Mouse (Mus musculus) small intestine, adult 2 months (tissue): Measurements from ENCODE around the gene Ints14.

Experiments
- CTCF ChIP-seq: fragments of 200-500 bp; IDR thresholded peaks from 2 replicates; pipeline ENCODE4 v1.5.1; 2012; ENCODE audit warnings: low read depth, mild to moderate bottlenecking, control low read depth, inconsistent platforms, low read length, moderate library complexity, mixed read lengths; ENCODE audit not compliant: insufficient replicate concordance, insufficient read length; ENCODE audit errors: extremely low read depth
- POLR2A ChIP-seq: fragments of 200-500 bp; IDR thresholded peaks from 2 replicates; pipeline ENCODE4 v1.6.1; 2012; ENCODE audit warnings: low read depth, mild to moderate bottlenecking, control low read depth, inconsistent platforms, low read length, moderate library complexity

- TF ChIP-seq CTCF: no peak
- no peak for TF ChIP-seq POLR2A
Measured at GRCm38 (mm10) chr9:65016978-65017827, 56.5 kb downstream of the Ints14 start.
